Mouse (Mus musculus): ENCODE measurements at regions not wholly inside any gene's neighbourhood (a gene's known extent, or its start where the extent isn't known, plus 50 kb on each side); places are given as distances from the start of the nearest gene placed in this dataset.

DNA sequence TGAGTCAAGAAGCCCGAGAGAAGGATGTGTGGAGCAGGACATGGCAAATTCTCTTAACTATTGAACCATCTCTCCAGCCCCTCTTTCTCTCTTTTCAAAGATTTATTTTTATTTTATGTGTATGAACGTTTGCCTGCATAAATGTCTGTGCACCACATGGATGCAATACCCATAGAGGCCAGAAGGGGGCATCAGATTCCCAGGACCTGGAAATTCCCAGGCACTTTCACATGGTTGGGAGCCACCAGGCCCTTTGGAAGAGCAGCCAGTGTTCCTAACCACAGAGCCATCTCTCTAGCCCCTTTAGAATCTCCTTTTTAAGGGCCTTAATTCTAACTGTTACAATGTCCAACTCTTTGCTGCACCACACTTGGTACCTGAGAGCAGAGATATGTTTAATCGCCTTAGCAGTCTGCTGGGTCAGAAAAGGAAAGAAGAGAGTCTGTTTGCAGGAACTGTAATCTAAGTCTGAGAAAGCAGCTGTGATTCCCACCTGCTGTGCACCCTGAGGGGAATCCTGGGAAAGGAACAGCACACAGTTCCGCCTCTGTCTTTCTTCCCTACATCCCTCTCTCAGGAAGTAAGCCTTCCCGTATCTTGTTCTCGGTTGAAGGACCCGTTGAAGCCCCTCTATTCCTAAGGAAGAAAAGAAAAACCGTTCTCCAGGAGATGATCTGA lies 186.8 kb downstream of the Katnal1 start:
- TF ChIP-seq CTCF (IDR thresholded peaks at IDR 0.05; ENCODE audit: low read depth), result peak; percentile 60
- TF ChIP-seq EP300 (IDR thresholded peaks at IDR 0.05; ENCODE audit: low read depth), result no peak
